Mouse (Mus musculus) stomach, postnatal 0 days (tissue): Measurements from ENCODE around the gene Prm2. TPM values are rescaled to one million over a fixed set of nuclear protein-coding genes. Genes with fewer than 3 reads are reported as not detected.
A peak's percentile ranks its signal among the peaks of the same experiment; 100 is the strongest.

Source experiments
- ATAC-seq: fragments of 200-750 bp; cut with Nextera tagmentation; 2 replicates; pipeline ENCODE4 v1.8.0; 2017; ENCODE audit not compliant: low FRiP score, low TSS enrichment
- DNase-seq: peaks from one replicate; pipeline ENCODE4 v3.0.0-alpha.2; 2016; ENCODE audit warnings: low spot score
- H3K27ac ChIP-seq: fragments of 300-500 bp; sonication (generic); replicated peaks from 2 replicates; pipeline ENCODE4 v1.5.1; 2014; ENCODE audit warnings: mild to moderate bottlenecking, control low read depth
- H3K27me3 ChIP-seq: fragments of 300-500 bp; sonication (generic); 2 replicates; pipeline ENCODE4 v1.6.1; 2014; ENCODE audit warnings: low read length; ENCODE audit not compliant: control insufficient read depth, insufficient read depth
- H3K36me3 ChIP-seq: fragments of 300-500 bp; sonication (generic); 2 replicates; pipeline ENCODE4 v1.6.1; 2014; ENCODE audit warnings: low read length, mixed read lengths; ENCODE audit not compliant: control insufficient read depth, insufficient read depth
- H3K4me1 ChIP-seq: fragments of 300-500 bp; sonication (generic); replicated peaks from 2 replicates; pipeline ENCODE4 v1.6.1; 2014; ENCODE audit warnings: antibody characterized with exemption; ENCODE audit not compliant: control insufficient read depth, insufficient read depth
- H3K4me2 ChIP-seq: fragments of 300-500 bp; sonication (generic); replicated peaks from 2 replicates; pipeline ENCODE4 v1.6.1; 2014; ENCODE audit warnings: low read depth, mild to moderate bottlenecking, control low read depth, moderate library complexity
- H3K4me3 ChIP-seq: fragments of 300-500 bp; sonication (generic); 2 replicates; pipeline ENCODE4 v1.5.1; 2014; ENCODE audit warnings: low read depth, low read length, control low read depth
- H3K9ac ChIP-seq: fragments of 300-500 bp; sonication (generic); 2 replicates; pipeline ENCODE4 v1.6.1; 2014; ENCODE audit warnings: mild to moderate bottlenecking, low read length, control low read depth, mixed read lengths
- H3K9me3 ChIP-seq: fragments of 300-500 bp; sonication (generic); 2 replicates; pipeline ENCODE4 v1.6.1; 2016; ENCODE audit warnings: low read length; ENCODE audit not compliant: control insufficient read depth
- CTCF ChIP-seq: IDR thresholded peaks from 2 replicates; pipeline ENCODE4 v1.5.1; 2016; ENCODE audit warnings: antibody characterized with exemption, low read depth, mild to moderate bottlenecking, moderate library complexity
- EP300 ChIP-seq: optimal IDR thresholded peaks from 2 replicates; pipeline ENCODE3; 2016; ENCODE audit warnings: antibody characterized with exemption
- WGBS: fragments of 180-500 bp; shearing (Covaris S2); extraction: QIAGEN DNeasy Blood & Tissue Kit; methylation state at CpG from one replicate; pipeline ENCODE4 v1.1.7; 2014; 5-methylcytosine and 5-hydroxymethylcytosine counted together
- polyA plus RNA-seq: library from polyadenylated mRNA; unstranded; fragments of >200 nt; fragmentation: Nextera tagmentation; extraction: Ambion mirVana; gene quantifications from 2 replicates; pipeline ENCODE4 v1.2.1, GENCODE M21; 2015

Gene Prm2
- polyA plus RNA-seq, 1 experiment from 2014 or later = not detected

DNA sequence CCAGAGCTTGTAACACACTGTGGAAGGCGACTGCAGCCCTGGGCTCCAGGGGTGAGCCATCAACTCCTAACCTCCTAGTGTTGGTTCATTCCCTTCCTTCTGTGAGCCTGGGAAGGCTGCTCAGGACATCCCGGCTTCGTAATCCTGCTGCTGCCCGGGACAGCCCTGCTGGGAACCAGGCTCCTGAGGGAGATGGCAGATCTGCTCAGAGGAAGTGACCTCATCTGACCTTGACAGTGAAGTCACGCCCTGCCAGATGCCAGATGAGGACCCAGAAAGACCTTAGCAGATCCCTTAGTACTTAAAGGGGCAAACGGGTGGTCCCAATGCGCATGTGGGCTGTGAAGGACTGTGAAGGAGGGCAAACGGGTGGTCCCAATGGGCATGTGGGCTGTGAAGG, 34.8 kb downstream of the Prm2 start:
- ATAC-seq = no peak
- 74% methylated on average over 8 of the region's 8 CpGs for whole genome bisulfite sequencing
- DNase-seq = no peak

DNA sequence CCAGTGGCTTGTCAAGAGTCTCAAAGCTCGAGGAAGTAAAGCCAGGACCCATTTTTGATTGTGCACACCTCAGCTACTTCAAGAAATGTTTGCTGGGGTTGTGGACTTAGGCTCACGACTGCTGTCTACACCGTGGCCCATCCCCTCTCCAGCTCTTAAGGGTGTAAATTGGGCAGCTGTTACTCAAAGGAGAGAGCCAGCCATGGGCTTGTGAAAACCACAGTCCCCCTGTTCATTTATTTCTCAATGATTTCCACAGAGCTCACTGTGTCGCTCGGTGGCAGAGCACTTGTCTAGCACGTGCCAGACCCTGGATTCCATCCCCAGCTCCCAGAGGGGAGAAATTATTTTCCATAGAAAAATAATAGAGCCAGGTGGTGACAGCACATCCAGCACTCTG, 39.8 kb downstream of the Prm2 start:
- no peak for ATAC-seq
- WGBS = 60% methylated on average over 6 of the region's 6 CpGs

More for the DNA sequence above, 34.8 kb downstream of the Prm2 start:
- Histone ChIP-seq H3K27me3 (no peaks in the 10 kb centered on the region), H3K27ac (no peak overlapping the region), H3K4me2 (no peak overlapping the region), H3K4me1 (no peaks in the 10 kb centered on the region), H3K9me3 (no peaks in the 10 kb centered on the region), H3K9ac (no peak overlapping the region), H3K36me3 (no peaks in the 10 kb centered on the region), H3K4me3 (no peak overlapping the region)
- TF ChIP-seq CTCF (no peak), EP300 (no peak)

DNA sequence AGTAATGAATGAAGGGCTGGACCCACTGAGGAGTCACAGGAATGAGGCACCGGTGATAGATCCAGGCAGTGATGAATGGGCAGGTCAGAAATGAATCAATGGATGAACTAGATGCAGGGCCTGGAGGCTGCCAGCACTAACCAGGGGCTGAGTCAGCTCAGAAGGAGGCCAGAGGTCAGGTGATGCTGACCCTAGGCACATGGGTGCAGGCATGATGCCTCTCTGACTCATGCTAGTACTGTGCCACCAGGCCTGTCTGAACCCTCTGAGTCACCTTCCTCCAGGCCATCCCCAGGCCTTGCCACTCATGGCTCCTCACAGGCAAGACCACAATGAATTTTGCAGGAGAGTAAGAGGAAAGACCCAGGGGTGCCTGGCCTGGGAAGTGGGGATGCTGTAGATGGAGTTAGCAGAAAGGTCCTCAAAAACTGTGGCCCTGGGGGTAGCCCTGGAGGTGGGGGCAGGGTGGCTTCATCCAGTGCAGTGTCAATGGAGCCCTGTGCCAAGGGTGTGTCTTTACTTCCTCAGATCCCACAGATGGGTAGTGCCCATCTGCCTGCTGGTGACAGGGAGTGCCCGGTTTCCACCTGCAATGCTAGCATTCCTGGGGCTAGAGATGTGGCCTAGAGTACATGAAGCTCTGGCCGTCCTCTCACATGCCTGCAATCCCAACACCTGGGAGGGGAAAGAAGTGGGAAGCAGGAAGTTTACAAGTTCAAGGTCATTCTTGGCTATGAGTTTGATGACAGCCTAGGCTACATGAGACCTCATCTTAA, 41.2 kb downstream of the Prm2 start:
- no peak overlapping the region for H3K4me3 ChIP-seq
- H3K9ac ChIP-seq = no peak overlapping the region
- H3K36me3 ChIP-seq = no peaks in the 10 kb centered on the region
- H3K27me3 ChIP-seq = no peaks in the 10 kb centered on the region
- peaks cover 4% of the 10 kb centered on the region; the same call in 1 of the 2 replicates for H3K4me1 ChIP-seq
- no peaks in the 10 kb centered on the region for H3K9me3 ChIP-seq
- DNase-seq = no peak
- TF ChIP-seq EP300 (no peak), CTCF (no peak)
- peak; percentile 74 for ATAC-seq
- 74% methylated on average over 3 of the region's 3 CpGs for WGBS
- no peak overlapping the region for H3K4me2 ChIP-seq
- H3K27ac ChIP-seq = 0 out of 2 replicates have a peak overlapping the region, but pooled peaks have one; percentile 13

More for the DNA sequence above, 39.8 kb downstream of the Prm2 start:
- Histone ChIP-seq H3K9me3 (no peaks in the 10 kb centered on the region), H3K27me3 (no peaks in the 10 kb centered on the region), H3K4me1 (no peaks in the 10 kb centered on the region), H3K4me3 (no peak overlapping the region), H3K9ac (no peak overlapping the region), H3K4me2 (no peak overlapping the region), H3K27ac (no peak overlapping the region), H3K36me3 (no peaks in the 10 kb centered on the region)
- DNase-seq = no peak
- TF ChIP-seq CTCF (no peak), EP300 (no peak)

DNA sequence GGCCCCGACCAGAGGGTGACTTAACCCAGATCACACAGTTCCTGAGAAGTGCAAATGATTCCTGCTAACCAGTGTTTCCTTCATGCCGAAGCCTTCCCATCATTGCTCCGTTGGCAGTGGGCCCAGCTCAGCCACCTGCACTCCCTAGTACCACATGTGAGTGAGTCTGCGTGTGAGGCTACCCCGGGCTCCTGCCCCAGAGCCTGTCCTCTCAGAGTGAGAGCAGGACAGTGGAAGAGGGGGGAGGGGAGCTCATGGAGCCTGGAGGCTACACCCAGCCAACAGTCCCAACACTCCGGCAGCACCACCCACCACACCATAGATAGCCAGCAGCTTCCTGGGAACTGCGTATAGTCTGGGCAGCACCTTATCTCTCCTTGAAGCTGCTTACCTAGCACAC, 46.1 kb downstream of the Prm2 start:
- peak; percentile 33; the same call in 1 of the 2 replicates for ATAC-seq
- no peaks in the 10 kb centered on the region for H3K9me3 ChIP-seq
- 39% methylated on average over 7 of the region's 7 CpGs for WGBS
- H3K36me3 ChIP-seq = no peaks in the 10 kb centered on the region
- peaks cover 4% of the 10 kb centered on the region; the same call in 1 of the 2 replicates for H3K4me1 ChIP-seq
- no peaks in the 10 kb centered on the region for H3K27me3 ChIP-seq
- no peak overlapping the region for H3K4me2 ChIP-seq
- peak; percentile 61 for DNase-seq
- no peak overlapping the region for H3K4me3 ChIP-seq
- TF ChIP-seq EP300 (no peak), CTCF (no peak)
- no peak overlapping the region for H3K9ac ChIP-seq
- no peak overlapping the region for H3K27ac ChIP-seq

DNA sequence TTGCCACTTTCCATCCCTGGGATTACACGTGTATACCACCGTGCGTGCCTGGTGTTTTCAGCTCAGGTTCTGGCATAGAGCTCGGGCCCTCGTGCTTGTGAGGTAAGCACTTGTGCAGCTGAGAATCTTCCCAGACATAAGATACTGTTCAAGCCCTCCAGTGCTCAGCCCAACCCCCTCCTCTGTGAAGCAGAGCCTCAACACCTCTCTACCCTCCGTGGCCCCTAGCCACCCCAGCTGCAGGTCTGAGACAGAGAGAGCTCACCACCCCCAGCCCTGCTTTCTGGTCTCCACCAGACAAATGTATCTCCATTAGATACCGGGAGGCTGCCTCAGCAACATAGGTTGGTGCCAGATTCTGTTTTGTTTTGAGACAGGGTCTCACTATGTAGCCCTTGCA, 46.7 kb downstream of the Prm2 start:
- no peak for ATAC-seq
- Histone ChIP-seq H3K4me3 (no peak overlapping the region), H3K27me3 (no peaks in the 10 kb centered on the region), H3K9ac (no peak overlapping the region), H3K4me2 (no peak overlapping the region), H3K9me3 (no peaks in the 10 kb centered on the region), H3K4me1 (peaks cover 4% of the 10 kb centered on the region; the same call in 1 of the 2 replicates), H3K27ac (no peak overlapping the region), H3K36me3 (no peaks in the 10 kb centered on the region)
- no peak for TF ChIP-seq EP300
- TF ChIP-seq CTCF = no peak
- 53% methylated on average over 7 of the region's 7 CpGs for WGBS
- DNase-seq = no peak

Other genes with a start within 250 kb of the Prm2 start
- 7.3 and 8.4 TPM in 2 replicates for gene Socs1, start 10.6 kb downstream of the Prm2 start, polyA plus RNA-seq
- not detected in 2 replicates for gene Tnp2, start 7.5 kb downstream of the Prm2 start, polyA plus RNA-seq
- gene Prm3, start 5.2 kb downstream of the Prm2 start, polyA plus RNA-seq = not detected in 2 replicates
- 0.23 TPM in 1 of 2 replicates, not detected in the other for gene Prm1, start 9.7 kb upstream of the Prm2 start, polyA plus RNA-seq
- not detected in 2 replicates for gene Gm11172, start 16.8 kb upstream of the Prm2 start, polyA plus RNA-seq
- gene Rmi2, start 38.9 kb upstream of the Prm2 start, polyA plus RNA-seq = 0.76 and 1.1 TPM in 2 replicates